Mouse (Mus musculus): ENCODE measurements around the gene Epn3. TPM values are rescaled to one million over a fixed set of nuclear protein-coding genes. Genes with fewer than 3 reads are reported as not detected.

Gene Epn3
- not detected for total RNA-seq (2023)

DNA sequence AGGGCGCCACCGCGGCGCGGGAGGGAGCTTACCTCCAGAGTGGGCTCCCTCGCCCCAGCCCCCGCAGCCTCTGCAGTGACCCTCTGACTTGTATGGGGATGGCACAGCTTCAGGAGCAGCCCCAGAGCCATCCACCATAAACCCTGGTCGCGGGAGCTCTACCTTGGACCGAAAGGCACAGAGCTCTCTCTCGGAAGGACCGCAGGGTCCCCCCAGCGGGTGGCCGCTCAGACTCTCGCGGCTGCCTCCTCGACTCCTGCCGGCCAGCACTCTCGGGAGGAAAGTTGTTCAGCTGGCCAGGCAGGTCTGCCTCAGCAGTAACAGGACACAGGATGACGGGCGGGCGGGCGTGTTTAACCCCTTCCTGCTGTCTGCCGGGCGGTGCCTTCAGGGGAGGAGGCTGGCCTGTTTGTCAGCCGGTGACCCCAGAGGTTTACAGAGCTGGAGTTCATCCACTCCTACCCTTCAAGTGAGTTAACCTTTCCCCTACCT is at the start of gene Epn3:
Gene Epn3, minus strand, starts transcription at position 314 of the 492 bp plus-strand sequence.

DNA sequence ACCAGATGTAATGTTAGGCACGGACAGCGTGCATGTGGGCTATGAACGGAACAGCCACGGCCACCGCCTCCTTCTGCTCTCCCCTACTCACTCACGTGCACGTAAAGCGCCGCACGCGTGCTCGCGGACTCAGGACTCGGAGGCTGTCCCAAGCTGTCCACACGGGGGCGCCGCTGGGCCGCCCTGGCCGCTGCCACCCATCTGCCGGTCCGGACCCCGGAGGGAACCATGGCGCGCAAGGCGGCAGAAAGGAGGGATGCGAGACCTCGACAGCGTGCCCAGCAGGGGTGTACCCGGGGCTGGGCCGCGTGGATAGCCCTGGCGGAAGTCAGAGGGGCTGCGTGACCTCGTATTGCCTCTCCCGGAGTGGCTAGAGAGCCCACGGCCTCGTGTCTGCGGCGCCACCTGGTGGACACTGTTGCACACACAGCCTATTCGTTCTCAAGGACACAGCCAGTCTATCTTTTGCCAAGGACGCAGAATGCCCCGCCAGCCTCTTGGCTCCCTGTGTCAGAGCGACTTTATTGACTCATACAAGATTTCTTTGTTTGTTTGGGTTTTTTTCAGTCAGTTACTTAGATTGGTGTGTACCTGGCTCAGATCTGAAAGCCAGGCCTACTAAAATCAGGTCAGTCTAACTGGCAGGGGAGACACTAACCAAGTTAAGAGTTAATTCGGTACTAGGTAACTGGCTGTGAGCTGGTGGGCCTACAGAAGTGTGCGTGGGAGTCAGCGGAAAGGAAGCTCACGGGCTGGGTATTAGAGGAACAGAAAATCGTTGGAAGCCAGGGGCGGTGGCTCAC is 49.3 kb upstream of the Epn3 start, which contains the start of gene Rsad1:
Gene Rsad1, minus strand, starts transcription at position 368 of the 803 bp plus-strand sequence.

GRCm38 (mm10) chr11:94521219-94521843 is 21.6 kb upstream of the Epn3 start, which contains the start of gene Mycbpap:
Mycbpap (minus strand) TSS chr11:94521742.

DNA sequence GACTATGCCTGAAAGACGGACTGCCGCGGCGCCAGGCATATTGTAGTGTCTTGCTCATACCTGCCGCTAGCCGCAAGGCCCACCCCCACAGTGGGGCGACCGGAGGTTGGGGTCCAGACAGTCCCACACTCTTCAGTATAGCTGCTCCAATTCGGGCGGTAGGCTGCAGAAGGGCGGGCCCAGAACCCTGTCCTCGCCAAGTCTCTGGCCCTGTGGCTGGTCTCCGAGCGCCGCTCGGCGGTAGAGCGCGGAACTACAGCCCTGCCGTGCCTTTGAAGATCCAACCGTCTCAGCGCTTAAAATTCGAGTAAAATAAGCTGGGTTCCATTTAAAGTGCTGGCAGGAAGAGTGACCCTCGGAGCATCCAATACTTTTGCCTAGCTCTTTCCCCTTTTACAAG is 13.8 kb downstream of the Epn3 start, which contains the start of gene Spata20:
Gene Spata20, minus strand, starts transcription at position 179 of the 400 bp plus-strand sequence.

DNA sequence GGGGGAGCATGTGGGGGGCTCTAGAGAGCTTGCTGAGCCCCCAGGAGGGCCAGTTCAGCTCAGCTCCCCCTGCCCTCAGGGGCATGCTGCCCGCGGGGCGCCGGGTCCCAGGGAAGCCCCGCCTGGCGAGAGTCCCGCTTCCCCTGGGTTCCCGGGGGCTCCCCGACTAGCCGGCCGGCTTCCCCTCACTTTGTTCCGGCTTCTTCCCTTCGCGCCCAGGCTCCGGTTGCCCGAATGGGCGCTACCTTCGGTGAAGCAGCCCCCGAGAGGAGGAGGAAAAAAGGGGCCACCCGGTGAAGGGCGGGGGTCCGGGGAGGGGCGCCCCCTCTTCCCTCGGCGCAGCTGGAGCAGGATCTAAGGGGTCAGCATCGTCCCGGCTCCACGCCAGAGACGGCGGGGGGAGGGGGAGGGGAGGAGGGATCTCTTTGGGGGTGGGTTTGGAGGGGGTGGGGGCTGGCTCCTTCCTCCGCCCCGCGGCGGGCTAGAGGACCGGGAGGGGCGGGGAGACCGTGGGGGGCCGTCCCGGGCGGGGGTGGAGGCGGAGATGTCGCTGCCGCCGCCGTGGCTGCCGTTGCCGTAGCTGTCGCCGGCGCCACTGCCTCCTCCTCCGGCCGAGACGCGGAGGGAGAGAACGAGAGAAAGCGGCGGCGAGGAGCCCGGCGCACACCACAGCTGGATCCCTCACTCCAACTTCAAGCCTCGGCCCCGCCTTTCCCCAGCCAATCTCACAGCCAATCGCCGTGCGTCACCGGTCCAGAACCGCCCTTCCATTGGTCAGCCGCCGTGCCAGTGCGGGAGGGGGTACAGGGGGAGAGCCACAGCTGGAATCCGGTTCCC is 25.8 kb downstream of the Epn3 start, which contains the start of gene Cacna1g:
Gene Cacna1g, minus strand, starts transcription at position 492 of the 837 bp plus-strand sequence.

Other genes starting within 250 kb of the Epn3 start
- not detected for gene Gm21885, start 218.1 kb downstream of the Epn3 start, total RNA-seq (2023)
- gene Luc7l3, start 178.0 kb downstream of the Epn3 start, total RNA-seq (2023) = 108 TPM
- gene Ankrd40, start 172.0 kb downstream of the Epn3 start, total RNA-seq (2023) = 49.0 TPM
- gene Abcc3, start 107.0 kb downstream of the Epn3 start, total RNA-seq (2023) = 4.5 TPM
- not detected for gene Cacna1g, start 25.8 kb downstream of the Epn3 start, total RNA-seq (2023)
- gene Spata20, start 13.8 kb downstream of the Epn3 start, total RNA-seq (2023) = not detected
- not detected for gene Mycbpap, start 21.8 kb upstream of the Epn3 start, total RNA-seq (2023)
- 5.4 TPM for gene Rsad1, start 49.3 kb upstream of the Epn3 start, total RNA-seq (2023)
- gene Chad, start 65.1 kb upstream of the Epn3 start, total RNA-seq (2023) = not detected
- gene Acsf2, start 101.9 kb upstream of the Epn3 start, total RNA-seq (2023) = 27.1 TPM
- gene Lrrc59, start 129.8 kb upstream of the Epn3 start, total RNA-seq (2023) = 55.8 TPM
- 21.0 TPM for gene Mrpl27, start 153.8 kb upstream of the Epn3 start, total RNA-seq (2023)
- 1.4 TPM for gene Eme1, start 154.0 kb upstream of the Epn3 start, total RNA-seq (2023)
- gene Xylt2, start 177.5 kb upstream of the Epn3 start, total RNA-seq (2023) = 42.7 TPM
- gene Gm11541, start 204.5 kb upstream of the Epn3 start, total RNA-seq (2023) = not detected
- gene Cdc34b, start 241.8 kb upstream of the Epn3 start, total RNA-seq (2023) = not detected

Data from CD8-positive naive resting alpha-beta T cell, adult 57 days (primary cell).